Mouse (Mus musculus) spleen, adult 18-20 months (tissue): ENCODE data around the gene Mllt6.
A peak's percentile ranks its signal among the peaks of the same experiment; 100 is the strongest.
"Not testable (repeated sequence)": the region's sequence is repeated elsewhere in the genome, so short reads cannot be mapped to it uniquely, and the experiment has no call there.

Experiments
- DNase-seq, 2 experiments: peaks; one replicate each; pipeline ENCODE4 v3.0.0; 2022; ENCODE audit warnings: mixed read lengths in 2 of 2

Mllt6 gene

DNA sequence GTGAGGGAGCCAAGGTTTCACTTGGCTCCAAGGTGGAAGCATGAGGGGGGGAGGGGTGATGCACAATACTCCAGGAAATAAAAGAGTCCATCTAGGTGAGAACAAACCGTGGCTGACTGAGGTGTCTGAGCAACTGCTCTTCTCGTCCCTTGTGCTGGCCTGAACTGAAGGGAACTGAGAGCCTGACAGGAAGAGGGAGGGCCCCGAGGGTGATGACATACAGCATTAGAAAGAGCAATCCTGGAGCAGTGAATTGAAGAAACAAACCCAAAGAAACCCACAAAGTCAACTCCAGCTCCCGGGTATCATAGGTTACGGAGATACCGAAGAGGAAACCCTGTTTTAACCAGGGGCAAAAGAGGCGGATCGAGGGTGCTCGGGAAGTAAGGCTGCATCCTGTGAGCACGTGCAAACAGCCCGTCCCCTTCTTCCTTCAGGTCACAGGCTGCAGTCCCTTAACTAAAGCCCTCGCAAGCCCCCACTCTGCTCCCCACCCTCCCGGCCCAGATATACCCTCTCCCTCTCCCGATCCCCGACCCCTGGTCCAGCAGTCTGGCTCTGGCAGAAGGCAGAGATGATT is 55.2 kb downstream of the Mllt6 start:
- peak; percentile 39 to 41 for DNase-seq

DNA sequence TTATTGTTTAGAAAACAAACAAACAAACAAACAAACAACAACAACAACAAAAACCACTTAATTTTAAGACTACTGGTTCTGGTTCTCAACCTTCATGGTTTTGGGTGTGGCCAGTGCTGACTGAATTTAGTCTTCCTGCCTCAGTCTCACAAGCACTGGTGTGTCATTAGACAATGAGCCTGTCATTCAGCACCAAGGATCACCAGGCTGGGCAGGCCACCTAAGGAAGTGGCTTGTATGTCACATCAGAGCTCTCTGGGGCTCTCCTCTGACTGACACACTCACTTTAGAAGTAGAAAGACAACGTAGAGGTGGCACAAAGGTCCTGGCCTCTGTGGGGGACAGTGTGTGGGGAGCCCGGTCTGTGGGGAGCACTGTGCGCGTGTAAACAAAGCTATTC is 55.8 kb downstream of the Mllt6 start:
- no peak for DNase-seq

DNA sequence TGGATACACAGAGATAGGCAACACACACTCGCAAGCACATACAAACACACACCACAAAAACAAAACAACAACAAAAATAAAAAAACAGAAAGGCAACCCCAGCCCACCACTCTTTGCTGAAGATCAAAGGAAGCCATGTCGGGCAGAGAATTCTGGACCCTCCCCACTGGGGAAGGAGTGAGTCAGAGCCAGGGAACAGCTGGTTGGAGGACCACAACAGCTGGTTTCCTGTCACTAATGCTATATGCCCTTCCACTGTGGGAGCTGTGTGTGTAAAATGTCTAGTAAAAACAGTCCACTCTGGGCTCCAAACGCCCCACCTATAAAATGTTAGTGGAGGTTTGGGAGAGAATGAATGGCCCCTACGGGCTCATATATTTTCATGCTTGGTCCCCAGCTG is 58.1 kb downstream of the Mllt6 start:
- no peak for DNase-seq

DNA sequence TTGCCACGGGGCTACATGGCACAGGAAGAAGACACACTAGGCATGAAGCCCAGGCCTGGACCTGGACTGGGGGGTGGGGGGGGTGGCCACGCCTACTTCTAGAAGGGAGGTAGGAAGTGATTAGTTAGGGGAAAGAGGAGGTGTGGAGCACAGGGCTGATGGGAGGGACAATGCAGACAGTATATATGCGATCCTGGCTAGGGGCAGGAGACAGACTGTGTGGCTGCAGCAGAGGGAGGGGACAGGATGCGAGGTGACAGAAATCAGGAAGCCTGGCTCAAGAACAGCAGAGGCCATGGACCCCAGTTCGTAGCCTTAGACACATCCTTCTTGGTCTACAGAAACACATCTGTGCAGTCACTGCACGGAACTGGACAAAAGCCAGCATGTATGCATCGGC is 60.5 kb downstream of the Mllt6 start:
- no peak for DNase-seq

DNA sequence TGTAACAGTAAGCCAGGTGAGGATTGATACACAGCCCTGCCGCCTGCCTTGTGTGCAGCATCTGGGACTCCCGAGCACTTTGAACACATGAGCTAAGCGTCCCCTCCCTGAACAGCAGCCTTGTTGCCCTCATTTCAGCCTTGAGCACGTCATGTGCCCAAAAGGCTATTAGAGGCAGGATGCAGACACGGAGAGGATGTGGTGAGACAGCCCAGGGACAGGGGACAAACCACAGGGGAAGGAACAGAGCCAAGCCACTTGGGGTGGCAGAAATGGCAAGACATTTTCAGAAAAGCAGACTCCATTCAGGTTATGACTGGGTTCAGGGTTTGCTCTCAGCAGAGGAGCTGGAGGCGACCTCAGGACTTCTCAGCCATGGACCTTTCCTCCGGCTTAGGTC is 65.1 kb downstream of the Mllt6 start:
- DNase-seq, result peak in 1 of 2 experiments; percentile 23

DNA sequence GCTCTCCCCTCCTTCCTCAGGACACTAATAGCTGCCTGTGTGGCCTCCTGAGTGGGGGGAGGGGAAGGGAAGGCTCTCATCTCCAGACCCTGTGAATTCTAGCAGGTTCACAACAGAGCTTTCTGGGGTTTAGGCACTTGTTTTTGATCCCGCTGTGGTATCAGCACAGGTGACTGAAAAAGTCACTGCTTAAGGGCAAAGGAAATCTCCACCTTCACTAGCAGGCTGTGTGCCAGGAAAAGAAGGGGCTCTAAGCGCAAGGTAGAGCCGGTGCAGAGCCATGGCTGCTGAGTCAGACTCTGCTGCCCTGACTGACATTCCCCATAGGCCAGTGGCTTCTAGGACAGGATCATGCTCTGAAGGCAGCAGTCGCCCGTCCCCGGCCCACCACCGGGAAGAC is 65.5 kb downstream of the Mllt6 start:
- no peak for DNase-seq

DNA sequence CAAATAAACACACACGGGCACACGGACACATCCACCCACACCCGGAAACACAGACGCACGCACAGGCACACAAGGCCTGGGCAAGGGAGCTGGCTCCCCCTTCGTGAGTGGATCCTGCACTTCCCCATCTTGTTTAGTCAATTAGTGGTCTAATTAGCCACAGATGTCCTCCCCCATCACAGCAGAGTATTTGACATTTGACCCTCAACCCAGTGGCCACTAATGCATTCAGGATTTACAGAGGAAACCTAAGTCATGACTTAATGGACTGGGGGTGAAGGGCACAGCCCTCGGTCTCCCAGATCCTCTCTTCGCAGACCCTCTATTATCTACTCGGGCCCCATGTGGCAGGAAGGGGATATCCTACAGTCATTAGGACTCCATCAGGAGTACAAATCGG is 70.5 kb downstream of the Mllt6 start:
- no peak for DNase-seq

DNA sequence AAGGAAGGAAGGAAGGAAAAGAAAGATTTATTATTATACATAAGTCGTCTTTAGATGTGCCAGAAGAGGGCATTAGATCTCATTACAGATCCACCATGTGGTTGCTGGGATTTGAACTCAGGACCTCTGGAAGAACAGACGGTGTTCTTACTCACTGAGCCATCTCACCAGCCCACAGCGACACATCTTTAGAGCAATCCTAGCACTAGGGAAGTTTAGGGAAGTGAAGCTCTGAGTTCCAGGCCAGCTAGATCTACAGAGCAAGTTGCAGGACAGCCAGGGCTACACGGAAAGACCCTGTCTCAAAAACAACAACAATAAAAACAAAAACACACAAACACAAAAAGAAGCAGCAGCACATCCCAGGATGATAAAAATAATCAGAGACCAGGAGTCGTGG is 71.6 kb downstream of the Mllt6 start:
- not testable (repeated sequence) for DNase-seq
